Mouse (Mus musculus) CD4-positive helper T cell, adult 2 months (primary cell): ENCODE results near the gene Map2k3.
"Not testable (repeated sequence)": the region's sequence is repeated elsewhere in the genome, so short reads cannot be mapped to it uniquely, and the experiment has no call there.

Experiments
- DNase-seq: peaks from one replicate; pipeline ENCODE4 v3.0.0-alpha.2; 2012; ENCODE audit warnings: low read depth, missing footprints, low spot score

Gene Map2k3

DNA sequence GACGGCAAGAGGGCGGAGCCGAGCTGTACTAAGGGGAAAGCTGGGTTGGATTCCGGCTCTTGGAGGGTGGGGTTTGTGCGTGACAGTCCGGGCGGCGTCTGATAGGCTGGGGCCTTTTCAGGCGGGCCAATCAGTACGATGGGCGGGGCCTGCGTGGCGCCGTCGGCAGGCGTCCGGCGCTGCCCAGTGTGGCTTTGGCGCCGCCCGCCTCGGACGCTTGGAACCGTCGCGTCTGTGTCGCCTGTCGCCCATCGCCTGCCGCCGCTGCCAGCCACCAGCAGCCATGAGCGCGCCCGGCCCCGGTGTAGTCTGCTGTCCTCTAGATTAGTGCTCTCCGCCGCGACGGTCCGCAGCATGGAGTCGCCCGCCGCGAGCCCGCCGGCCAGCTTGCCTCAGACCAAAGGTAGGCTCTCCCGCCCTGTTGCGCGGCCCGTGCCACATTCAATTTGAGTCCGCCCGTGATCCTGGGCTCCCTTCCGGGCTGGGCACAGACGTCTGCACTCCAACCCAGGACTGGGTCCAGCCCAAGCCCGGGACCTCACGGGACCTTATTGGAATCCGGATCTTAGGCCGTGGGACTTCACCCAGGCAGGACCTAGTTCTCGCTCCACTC is at the start of gene Map2k3:
Gene Map2k3 (plus strand): TSS at position 165 of the 613 bp plus-strand sequence.
- peak; percentile 95 for DNase-seq

DNA sequence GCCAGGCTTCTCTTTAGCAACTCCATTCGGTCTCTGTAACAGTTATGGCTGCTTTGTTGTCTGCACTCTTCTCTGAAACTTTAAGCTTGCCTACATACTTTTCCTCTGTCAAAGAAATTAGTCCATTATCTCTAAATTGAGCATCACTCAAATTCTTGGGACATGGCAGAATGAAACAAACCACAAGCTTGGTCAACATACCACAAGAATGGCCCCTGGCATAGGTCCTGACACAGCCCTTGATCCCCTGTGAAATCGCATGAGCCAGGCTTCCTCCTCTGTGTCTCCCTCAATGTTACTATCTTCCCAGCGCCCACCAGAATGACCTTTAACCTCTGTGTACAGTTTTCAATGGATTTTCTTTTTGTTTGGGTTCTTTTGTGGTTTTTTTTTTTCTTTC is 49.4 kb upstream of the Map2k3 start:
- DNase-seq = no peak

DNA sequence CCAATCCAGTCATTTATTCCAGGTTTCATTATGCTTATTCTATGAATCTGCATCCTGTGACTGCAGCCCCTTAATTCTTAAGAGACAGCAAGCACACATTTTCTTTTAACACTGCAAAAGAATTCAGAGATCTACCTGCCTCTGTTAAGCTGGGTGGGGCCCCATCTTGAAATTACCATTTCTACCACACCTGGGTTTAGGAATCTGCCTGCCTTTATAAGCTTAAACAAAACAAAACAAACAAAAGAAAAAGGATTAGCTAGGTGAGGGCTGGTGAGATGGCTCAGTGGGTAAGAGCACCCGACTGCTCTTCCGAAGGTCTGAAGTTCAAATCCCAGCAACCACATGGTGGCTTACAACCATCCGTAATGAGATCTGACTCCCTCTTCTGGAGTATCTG is 44.8 kb upstream of the Map2k3 start:
- not testable (repeated sequence) for DNase-seq

DNA sequence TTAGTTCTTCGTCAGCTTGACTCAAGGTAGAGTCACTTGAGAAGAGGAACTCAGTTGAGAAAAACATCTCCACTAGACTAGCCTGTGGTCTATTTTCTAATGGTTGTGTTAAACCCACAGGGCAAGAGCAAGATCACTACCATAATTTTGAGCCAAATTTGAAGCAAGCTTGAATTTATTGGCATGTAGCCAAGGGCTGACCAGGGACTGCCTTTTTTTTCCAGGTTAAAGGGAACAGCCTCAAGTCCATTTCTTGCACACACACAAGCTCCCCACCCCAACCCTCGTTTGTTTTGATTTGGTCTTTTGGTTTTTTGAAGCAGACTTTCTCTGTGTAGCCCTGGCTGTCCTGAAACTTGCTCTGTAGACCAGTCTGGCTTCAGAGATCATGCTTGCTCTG is 42.0 kb upstream of the Map2k3 start:
- no peak for DNase-seq

DNA sequence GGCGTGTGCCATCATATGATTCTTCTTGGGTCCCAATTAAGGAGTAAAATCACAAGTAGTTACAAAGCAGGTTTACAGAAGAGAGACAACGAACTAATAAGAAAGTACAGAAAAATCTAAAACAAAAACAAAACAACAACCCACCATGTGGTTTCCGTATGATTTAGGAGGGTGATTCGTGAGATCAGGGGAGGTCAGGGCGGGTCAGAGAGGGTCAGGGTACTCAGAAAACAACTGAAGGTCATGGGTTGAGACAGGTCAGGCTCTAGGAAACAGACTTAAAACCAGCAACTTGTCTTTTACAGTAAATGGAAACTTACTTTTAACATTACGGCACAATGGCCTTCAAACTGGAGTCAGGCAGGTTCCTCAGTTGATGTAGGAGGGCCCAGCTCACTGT is 41.5 kb upstream of the Map2k3 start:
- no peak for DNase-seq

DNA sequence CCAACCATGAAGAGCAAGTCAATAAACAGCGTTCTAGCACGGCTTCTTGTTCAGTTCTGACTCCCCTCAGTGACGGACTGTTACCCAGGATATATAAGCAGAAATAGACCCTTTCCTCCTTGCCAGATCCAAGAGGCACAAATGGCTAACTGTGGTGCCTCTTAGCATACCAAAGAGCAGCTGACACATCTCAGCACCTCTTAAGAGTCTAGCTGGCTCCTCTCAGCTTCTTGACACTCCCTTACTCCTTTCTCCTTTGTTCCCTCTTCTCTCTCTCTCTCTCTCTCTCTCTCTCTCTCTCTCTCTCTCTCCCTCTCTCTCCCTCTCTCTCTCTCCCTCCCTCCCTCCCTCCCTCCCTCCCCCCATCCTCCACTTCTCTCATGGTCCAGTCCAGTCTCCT is 41.1 kb upstream of the Map2k3 start:
- no peak for DNase-seq

DNA sequence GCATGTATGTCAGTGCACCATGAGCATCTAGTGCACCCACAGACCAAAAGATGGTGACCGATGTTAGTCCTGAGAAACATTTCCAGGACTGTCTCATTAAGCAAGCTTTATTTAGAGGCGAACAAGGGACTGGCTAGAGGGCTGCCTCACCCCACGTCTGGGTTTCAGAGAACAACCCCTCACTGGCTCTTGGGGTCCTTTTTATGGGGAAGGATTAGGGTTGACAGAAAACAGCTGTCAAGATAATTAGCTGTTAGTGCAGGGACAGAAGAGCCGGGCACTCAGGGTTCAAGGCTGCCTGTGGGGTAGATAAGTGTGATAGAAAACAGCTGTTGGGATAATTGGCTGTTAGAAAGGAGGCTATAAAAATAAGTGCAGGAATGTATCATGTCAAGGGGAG is 35.9 kb upstream of the Map2k3 start:
- no peak for DNase-seq

DNA sequence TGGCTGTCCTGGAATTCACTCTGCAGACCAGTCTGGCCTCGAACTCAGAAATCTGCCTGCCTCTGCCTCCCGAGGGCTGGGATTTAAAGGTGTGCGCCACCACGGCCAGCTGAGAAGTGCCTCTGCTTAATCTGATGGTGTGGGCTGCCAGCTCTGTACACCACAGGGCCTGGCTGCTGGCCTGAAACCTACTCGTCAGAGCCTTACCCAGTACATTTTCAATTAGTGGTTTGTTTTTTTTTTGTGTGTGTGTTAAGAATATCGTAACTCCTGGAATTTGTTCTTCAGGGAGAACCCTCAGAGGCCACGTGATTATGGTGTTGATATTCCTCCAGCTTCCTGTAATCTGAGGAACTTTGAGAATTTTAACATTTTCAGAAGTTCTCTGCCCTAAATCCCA is 29.8 kb upstream of the Map2k3 start:
- no peak for DNase-seq

DNA sequence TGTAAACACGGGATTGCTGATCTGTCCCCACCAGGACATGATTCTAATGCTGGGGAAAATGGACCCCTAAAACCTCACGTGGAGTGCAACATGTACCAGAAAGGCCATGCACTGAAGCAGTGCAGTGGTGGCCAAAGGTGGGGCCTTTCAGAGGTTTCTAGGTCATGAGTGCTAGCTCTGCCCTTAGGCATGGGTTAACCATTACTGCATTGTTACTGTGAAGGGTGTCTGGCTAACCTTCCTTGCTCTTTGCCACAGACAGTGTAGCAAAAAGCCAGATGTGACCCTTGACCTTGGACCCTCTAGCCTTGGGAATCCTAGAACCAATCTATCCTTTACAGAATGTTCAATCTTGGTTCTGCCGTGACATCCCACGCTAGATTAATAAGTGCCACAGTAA is 29.3 kb upstream of the Map2k3 start:
- no peak for DNase-seq

DNA sequence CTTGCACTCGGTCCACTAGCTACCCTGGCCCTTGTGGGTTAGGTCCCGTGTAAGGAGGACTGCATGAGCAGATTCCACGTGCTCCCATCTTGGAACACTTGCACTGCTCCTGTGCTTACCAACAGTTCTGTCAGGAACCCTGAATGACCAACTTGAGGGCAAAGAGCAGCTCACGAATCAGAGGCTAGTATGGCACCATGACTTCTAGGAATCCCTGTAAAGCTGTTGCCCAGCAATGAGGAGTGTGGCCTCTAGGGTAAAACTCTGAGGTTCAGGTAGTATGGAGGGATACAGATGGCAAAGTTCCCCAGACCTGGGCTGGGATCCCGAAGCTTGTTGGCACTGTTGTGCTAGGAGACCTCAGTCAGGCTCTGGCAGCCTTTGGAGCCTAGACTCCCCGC is 28.2 kb upstream of the Map2k3 start:
- no peak for DNase-seq

DNA sequence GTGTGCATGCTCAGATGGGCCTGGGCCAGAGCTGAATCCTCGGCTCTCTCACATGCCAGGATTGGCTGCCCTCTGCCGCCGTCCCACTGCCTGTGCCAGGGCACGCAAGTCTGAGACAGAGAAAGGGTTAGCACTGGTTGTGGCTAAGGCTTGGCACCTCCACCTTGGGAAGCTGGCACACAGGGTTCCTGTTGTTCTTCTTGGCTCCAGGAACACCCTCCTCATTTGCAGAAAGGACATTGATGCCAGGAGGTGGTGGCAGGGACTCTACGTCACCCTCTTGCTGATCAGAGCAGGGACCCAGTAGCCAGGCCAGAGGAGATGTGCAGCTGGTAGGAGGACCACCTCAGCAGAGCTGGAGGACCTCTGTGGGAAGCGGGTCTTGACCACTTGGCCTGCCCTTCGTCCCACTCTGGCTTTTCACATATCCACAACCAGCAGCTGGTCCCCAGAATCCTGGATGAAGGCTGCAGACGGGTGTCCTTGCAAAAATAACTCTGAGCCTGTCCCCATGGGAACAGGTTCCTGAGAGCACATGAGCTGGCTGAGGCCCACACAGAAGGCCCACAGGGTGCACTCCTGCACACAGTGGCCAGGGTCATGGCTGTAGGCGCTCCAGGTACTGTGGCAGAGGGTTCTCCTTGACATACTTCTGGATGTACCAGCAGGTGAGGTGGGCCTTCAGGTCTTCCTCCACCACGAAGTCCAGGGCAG is 26.3 kb upstream of the Map2k3 start:
- no peak for DNase-seq

DNA sequence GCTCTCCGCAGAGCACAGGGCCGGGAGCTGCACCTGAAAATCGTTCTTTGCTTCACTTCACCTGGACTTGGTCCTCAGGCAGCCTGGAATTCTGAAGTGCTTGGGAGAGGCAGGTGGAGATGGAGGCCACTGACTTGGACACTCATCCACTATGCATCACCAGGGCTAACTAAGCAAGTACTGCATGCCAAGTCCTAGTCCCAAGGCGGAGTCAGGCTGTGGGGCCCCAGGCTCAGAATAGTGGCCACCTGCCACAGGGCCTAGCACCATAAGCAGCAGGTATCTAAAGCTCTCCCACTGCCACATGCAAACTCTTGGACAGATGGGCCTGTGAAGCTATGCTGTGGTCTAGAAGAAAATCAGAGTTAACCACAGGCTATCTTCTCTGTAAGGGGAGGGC is 25.4 kb upstream of the Map2k3 start:
- DNase-seq = no peak

DNA sequence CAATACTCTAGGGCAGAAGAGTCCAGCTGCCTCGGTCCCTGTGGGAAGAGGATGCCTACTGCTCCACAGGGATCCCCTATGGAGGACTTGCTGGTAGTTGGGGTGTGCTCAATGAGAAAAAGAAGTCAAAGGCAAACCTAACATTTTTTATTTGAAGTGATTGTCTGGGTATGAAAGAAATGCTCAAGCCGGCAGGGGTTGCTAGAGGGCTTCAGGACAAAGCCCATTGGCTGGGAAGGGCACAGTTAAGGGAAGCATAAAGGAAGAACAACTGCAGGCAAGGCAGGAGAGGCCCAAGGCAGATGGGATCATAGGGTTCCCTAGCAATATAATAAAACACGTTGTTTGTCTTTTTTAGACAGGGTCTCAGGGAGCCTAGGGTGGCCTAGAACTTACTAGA is 23.8 kb upstream of the Map2k3 start:
- no peak for DNase-seq

DNA sequence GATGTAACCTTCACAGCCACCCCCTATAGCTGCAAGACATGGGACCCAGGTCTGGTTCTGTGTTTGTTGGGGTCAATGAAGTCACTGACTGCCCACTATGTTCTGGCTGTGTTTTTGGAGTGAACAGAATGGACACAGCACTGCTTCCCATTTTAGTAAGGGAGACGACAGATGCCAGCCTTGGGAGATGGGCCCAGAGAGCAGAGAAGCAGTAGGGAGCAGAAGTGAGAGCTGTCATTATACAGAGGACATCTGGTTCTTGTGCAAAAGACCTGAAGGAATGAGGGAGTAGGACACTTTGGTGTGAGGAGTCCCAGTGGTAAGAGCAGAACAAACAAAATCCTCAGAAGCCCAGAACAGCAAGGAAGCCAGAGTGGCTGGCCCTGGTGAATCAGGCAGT is 22.2 kb upstream of the Map2k3 start:
- DNase-seq = no peak

DNA sequence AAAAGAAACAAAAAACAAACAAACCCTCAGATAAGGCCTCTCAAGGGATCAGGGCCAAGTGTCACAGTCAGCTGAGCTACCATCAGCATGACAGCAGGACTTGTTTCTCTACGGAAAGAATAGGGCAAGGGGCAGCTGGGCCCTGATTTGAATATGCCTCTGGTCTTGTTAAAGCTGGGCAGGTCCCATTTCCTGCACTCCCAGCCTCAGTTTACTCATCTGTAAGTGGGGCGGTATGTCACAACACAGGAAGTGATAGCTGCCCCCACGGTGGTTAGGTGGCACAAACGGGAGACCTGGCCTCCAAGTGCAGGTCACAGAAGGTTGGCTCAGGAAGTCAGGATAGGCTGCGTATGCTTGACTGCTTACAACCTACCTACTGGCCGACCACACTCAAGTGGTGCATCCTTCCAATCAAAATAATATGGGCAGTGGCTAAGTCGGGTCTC is 19.3 kb upstream of the Map2k3 start:
- DNase-seq = peak; percentile 16

DNA sequence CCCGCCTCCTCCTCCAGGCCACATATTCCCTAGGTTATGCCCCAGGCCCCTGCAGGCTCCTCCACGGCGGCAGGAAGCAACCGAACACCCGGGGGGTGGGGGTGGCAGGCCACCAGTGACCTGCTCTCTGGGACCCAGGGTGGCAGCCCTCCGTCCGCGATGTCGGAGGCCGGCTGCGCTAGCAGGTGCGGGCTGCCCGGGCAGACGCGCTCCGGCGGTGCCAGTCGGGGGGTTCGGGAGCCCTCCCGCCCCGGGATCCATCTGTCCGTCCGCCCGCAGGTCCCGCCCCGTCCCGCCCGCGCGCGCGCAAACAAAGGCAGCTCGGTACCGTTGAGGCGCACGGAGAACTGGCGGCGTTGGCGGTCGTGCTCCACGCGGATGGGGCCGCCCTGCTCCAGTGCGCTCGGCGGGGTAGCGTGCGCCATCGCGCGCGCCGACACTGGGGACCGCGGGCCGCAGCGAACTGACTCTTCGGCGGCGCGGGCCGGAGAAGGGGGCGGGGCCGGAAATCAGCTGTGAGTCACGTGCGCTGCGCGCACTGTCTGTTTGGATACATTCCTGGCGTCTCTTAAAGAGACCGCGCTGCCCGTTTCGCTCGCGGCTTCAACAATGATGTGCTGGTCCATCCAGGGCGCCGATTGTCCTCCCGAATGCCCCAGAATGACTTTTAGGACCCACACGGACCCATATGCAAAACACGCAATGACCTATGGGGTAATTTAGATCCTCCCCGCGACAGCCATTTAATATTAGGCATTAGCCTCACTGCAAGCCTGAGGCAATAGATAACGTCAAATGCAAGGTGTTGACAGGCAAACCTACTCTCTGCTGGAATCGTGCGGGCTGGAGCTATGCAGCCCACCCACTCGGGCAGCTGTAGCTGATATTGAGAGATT is 18.3 kb upstream of the Map2k3 start:
- DNase-seq = peak; percentile 91

DNA sequence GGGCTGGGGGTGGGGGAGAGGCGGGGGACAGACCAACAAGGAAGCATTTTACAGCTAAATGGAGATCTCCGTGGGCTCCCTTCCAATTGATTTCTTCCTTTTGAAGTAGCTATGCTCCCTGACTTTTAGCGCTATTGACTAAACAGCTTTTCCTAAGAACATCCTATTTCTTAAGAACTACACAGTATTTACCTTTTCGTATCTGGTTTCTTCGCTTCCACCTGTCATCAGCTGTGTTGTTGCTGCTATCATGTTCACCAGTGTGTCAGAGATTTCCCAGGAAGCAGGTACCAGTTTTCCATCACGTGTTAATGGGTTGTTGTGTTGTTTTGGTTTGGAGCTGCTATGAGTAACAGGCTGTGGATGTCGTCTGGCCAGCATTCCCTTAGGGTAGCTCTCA is 17.3 kb upstream of the Map2k3 start, which contains the start of gene Natd1:
Gene Natd1 (minus strand): TSS at position 260 of the 400 bp plus-strand sequence.
- no peak for DNase-seq

DNA sequence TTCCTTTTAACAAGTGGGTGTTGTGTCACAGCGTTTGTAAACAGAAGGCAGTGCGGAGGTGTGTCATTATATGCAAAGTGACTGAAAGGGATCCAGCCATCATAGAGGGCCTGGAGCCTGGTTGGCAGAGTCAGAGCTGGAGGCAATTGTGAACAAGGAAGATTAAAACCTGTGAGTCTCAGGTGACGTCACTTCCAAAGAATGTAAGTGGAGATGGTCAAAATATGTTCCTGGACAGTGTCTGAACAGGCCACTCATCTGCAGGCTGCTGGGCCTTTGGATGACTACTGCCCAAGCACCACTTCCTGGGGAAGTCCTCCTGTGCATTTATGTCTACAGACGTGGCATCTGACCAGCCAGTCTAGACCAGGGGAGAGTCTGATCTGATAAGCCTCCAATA is 16.6 kb upstream of the Map2k3 start:
- DNase-seq = no peak

DNA sequence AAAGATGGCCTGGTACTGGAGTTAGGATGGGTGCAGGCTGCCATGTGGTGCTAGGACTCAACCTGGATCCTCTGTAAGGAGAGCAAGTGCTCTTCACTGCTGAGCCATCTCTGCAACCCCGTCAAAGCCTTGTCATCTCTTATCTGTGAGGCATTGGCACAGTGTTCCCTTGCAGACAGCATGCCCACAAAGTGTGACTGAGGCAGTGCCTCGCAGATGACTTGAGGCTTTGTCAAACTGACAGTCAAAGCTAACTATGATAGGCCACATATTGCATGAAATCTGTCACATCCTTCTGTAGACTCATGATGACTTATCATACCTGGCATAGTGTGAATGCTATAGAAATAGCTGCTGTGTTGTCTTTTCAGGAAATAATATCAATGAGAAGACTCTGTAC is 11.8 kb upstream of the Map2k3 start:
- DNase-seq = no peak

DNA sequence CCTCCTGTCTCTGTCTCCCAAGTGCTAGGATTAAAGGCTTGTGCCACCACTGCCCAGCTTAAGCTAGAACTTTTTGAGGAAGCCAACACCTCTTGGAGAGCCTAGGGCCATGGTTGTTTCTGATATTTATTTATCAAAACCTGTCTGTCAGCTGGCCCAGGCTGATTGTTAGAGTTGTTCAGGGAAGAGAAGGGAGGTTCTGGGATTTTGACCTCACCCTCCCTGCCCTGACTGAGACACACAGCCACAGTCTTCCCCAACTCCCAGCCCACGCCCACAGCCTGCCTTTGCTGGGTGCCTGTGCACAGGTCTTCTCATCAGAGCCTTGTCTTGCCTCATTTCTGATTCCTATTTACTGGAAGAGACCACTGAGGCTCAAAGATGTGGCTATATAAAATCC is 9.6 kb upstream of the Map2k3 start:
- no peak for DNase-seq

DNA sequence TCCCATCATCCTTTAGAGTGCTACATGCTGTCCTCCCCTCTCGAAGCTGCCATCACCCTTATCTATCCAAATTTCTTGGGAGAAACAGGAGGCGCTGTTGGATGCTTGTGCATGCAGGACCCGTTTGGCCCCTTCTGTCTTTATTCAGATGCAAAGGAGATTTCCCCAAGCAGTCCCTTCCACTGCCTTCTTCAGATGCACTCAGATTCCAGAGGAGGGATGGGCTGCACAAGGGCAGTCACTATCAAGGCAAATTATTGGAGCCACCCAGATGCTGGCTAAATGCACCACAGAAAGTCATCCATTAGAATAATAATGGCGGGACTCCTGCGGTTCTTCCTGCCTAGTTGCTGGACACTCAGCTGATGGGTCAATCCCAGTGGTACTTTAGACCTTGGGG is 8.9 kb upstream of the Map2k3 start:
- DNase-seq = no peak

DNA sequence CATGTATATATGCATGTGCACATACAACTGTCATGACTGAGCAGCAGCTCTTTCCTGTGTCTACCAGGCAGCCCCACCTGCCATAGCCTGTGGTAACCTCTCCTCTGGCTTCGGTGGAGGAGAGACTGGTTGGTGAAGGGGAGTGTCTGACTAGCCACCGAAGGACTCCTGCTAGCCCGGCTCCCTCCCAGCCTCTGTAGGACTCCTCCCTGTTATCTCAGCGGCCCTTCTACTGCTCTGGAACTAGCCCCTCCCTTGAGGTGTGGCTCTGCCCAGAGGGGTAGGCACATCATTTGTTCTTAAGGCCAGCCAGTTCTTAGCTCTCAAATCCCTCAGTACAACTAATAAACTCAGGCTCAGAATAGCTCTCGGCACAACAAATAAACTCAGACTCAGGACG is 7.3 kb upstream of the Map2k3 start:
- DNase-seq = no peak

DNA sequence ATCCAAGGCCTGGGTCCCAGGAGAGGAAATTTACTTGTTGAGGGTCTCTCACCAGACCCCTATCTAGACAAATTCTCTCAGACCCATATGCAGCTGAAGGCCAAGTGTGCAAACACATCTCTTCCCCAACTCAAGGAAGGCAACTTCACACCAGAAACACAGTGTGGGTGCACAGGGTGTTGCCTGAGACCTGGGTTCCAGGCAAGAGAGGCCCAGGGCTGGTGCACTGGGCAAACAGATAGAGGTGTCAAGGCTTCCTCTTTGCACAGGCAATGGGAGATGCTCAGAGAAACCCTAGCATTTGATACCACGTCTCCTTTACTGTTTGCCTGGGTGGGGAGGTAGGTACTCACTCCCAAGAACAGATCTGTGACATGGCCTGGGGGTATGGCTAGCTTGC is 6.9 kb upstream of the Map2k3 start:
- no peak for DNase-seq
